Mouse (Mus musculus): ENCODE measurements around the gene Pygo1.

Pygo1 gene

DNA sequence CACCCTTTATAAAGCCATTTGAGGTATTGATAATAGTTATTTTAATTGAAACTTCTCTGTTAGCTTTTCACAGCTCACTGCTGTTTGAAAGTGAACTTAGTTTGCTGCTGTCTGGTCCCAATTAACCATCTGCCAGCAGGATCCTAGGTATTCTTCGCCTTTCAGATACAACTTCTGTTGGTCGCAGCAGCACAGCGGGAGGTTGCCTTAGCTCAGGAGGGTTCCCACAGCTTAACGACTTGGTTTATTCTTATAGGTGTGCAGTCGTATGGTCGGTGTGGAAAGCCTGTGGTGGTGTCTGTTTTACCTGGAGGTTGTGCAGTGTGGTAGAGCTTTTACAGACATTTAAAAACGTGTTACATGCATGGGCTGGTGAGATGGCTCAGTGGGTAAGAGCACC is 71.4 kb downstream of the Pygo1 start:
- no peak for DNase-seq

DNA sequence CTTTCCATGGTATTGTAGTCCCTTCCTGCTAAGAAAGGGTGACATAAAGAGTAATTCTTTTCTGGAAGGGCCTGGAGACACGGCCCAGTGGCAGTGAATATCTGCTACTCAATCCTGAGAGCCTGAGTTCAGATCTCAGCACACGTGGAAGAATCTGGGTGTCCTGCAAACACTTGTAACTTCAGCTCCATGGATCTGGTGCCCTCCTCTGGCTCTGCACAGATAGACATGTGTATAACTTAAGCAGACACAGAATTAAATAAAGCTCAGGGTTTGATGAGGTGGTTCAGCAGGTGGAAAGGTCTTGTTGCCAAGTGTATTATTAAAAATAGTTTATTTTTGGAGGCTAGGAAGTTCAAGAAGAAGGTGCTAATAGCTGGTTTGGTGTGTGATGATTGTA is 75.0 kb downstream of the Pygo1 start:
- no peak for DNase-seq

DNA sequence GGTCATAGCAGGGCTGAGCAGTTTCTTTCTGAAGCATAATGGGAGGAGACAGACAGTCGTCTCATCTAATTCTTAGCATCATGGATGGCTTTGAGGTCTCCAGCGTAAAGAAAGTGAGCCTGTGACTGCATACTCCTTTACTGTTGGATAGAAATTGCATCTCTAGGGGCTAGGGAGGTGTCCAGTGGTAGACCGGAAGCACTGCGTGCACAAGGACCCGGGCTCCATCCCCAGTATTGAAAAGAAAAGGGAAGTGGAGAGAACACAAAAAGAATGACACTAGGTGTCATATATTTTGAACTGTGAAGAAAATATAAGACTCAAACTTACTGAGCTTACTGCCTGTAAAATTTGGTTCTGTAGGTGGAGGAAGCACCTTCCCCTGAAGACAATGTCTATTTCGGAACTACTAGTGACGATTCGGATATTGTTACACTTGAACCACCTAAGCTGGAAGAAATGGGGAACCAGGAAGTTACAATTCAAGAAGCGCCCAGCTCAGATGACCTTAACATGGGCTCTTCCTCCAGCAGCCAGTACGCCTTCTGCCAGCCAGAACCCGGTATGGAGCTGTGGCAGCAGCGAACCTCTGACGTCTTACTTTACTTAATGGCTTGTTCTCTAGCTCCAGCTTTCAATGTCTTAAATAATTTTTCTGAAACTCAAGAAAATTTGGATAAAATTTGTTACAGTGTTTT is 76.0 kb downstream of the Pygo1 start:
- peak; percentile 9 for DNase-seq

Measured in lung, postnatal 36 days (tissue).